Mouse (Mus musculus) urinary bladder, postnatal 14 days (tissue): ENCODE results near the gene En2.

Source experiments
- DNase-seq: peaks from one replicate; pipeline ENCODE4 v3.0.0; 2021; ENCODE audit warnings: low spot score

The En2 gene

DNA sequence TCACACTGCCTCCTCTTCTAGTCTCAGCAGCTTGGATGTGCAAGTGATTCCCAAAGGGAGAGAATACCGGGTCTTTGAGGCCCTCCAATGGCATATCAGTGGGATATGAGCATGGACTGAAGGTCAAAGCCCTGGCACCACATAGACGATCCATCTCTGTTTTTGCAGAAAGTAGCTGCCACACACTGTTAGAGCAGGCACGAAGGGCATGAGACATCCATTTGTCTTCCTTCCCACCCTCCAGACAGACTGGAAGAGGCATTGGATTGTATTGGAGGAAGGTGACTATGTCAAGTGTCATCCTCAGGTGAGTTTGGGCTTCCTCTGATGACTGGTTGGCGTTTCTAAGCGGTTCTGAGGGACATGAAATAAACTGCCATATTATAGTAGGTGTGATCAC lies 12.8 kb downstream of the En2 start:
- DNase-seq = no peak

DNA sequence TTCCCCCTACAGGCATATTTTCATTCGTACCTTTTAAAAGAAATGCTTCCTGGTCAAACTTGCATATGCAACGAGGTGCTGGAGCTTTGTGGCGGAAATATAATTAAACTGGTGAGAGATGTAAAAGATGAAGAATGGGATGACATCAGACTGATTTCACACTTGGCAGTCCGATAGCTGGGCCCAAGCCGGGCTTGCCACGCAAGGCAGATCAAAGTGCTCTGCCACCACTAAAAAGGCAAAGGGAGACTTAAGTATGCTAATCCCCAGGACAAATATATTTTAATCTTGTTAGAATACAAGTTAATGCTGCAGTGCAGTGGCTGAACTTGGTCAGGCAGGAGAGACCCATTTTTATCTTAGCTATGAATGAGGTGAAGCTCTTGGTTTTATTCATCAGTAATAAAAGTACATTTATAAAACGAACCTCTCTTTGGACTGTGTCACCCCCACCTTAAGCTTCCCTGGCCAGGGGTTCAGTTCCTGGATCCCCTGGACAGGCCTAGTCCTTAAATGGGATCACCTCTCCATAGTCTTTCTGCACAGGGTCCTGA lies 13.8 kb downstream of the En2 start:
- no peak for DNase-seq

DNA sequence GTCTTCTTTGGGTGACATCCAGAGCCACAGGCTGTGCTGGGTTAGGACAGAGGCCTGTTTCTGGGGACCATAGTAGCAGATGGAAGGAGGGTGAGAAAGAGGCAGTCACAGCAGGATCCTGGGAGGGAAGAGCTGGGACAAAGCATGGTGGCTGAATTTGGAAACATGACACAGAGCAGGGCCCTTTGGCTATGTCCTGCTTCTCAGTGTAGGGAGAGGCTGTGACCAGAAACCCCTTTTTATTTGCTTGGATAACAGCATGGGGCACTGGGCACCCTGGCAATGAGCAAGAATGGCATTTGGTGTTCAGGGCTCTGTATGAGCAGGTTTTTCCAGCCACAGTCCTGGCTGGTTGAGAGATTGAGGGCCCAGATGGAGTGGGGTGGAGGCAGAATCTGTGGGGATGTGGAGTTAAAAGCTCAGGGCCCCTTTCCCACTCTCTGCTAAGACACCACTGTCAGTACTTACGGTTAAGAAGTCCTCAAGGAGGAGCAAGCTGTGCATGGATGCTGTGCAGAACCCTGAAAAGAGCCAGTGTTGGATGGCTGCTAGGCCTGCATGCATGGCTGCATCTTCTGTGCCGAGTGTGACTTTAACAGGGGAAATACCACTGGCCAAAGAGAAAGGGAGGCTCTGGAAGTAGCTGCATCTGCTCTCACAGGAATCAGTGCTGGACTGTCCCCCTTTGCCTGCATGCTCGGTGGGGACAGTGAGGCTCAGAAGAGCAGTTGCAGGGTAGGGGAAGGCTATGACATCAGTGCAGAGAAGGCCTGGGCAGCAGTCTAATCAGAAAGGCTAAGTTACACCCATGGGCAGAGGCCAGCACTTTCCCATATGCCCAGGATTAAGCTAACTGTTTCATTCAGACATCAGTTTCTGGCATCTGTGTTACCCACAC lies 26.0 kb downstream of the En2 start:
- DNase-seq = no peak

DNA sequence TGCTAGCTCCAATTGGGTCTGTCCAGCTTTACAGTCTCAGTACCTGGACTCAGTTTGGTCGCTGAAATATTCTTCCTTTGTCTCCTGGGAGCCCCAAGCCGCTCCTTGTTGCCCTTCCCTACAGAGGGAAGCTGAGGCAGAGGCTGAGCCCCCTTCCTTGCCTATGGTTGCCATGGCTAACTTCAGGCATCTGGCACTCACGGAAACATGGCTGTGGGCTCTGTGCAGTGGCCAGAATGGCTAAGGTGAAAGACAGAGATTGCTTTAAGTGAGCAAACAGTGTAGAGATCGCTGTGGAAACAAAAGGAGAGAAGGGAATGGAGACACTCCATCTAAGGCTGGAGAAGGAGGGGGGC lies 26.6 kb downstream of the En2 start:
- no peak for DNase-seq

DNA sequence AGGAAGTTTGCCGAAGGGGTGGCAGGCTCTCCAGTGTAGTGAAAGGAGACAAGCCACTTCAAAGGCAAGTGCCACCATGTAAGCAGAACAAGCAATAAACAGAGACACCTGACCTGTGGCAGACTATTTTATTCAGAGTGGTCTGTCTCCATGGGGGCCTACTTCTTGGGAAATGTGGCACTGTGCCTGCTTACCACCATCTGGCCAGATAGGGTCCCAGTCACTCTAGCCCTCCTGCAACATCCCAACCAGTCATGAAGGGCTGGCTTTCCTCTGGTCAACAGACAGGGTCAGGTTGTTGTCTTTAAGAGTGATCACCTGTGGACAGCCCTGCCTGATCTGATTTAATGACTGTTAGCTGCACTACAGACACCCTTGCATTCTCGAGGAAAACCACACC lies 30.0 kb downstream of the En2 start:
- DNase-seq = no peak

DNA sequence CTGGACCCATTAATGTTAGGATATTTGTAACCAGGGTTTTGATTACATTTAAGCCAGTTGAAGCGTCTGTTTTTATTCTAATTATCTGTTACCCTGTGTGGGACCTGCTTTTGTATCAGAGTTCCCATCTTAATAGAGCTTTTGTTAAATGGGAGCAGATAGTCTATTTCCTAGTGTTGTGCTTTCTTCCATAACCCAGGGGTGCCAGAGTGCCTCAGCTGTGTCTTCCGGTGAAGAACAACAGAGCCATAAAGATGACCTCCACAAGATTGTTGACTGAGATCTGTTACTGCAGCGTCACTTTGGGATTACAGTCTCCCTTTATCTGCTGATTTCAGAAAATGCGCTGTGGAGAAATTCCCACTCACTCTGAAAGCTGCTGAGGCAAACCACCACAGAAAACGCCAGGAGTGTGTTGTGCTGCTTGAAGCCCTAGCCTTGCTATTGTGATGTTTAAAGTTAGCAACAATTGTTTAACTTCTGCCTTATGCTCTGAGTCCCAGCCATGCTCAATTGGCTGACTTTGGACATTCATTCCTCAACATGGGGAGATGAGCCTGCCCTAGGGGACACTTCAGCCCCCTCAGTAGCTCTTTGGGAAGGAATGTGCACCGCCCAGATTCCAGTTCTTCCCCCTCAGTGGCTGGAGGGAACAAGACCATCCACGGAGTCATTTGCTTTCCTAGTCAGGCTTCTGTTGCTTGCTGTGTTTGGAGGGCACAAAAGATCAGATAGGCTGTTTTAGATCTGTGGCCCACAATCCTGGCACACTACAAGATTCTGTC lies 33.8 kb downstream of the En2 start:
- DNase-seq = no peak

DNA sequence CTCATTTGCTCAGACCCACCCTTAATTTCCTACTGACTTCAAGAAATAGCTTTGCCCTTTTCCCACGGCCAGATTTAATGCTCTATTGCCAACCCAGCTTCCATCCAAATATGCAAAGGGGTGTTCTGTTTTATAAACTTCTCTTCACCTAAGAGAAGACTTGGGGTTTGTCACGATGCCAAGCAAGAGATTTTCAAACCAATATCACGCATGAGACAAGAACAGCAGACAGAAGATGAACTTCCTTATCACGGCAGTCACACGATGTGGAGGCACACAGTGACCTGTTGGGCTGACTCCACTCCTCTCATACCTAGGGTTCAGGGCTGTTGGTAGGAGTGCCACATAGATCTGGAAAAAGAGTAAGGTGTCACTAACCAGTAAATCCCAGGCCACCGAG lies 37.6 kb downstream of the En2 start:
- DNase-seq = no peak

DNA sequence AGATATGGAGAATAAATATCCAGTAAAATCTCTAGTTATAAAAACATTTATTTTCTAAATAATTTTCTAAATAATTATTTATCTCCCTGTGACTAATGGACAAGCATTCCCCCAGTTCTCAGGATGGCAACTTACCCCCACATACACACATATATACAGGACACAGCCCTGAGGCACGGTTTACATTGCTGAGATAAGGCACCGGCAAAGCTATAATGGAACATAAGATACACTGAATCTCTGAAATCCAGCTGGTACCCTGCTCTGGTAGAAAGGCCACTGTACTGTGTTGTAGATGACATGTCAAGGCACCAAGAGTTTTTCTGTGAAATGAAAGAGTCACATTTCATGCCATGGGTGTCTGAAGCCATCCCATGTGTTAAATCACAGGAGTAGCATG lies 39.2 kb downstream of the En2 start:
- no peak for DNase-seq

DNA sequence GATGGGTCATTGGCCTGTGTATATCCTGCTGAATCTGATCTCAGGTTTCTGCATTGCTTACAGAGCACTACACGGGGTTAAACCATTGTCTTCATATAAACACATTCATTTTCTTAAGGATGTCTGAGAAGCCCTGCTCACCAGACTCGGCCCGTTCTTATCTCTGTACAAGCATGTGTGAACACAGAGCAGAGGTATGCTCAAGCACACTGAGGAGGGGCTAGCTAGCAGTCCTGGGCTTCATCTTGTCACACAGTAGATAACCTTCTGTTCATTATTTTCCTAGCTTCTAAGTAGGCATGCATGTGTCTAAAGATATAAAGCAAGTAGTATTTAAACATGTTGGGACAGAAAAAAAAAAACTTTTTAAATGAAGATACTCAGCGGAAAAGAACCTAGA lies 41.0 kb downstream of the En2 start:
- DNase-seq = no peak

DNA sequence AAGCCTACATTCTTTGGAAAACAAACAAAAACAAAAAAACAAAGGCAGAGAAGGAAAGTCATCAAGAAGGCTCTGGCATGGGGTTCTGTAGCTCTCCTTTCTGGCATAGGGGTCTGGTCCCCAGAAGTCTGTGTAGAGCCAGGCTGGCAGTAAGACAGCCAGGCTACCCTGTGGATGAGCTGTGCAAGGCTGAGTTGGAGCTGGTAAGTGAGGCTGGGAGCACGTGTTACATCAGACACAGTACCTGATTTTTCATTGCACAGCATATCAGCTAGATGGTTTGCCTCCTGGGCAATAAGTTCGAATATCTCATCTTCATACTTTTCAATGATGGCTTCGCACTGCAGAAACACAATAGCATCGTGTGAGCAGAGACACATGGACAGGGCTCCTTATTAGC lies 41.5 kb downstream of the En2 start:
- no peak for DNase-seq

DNA sequence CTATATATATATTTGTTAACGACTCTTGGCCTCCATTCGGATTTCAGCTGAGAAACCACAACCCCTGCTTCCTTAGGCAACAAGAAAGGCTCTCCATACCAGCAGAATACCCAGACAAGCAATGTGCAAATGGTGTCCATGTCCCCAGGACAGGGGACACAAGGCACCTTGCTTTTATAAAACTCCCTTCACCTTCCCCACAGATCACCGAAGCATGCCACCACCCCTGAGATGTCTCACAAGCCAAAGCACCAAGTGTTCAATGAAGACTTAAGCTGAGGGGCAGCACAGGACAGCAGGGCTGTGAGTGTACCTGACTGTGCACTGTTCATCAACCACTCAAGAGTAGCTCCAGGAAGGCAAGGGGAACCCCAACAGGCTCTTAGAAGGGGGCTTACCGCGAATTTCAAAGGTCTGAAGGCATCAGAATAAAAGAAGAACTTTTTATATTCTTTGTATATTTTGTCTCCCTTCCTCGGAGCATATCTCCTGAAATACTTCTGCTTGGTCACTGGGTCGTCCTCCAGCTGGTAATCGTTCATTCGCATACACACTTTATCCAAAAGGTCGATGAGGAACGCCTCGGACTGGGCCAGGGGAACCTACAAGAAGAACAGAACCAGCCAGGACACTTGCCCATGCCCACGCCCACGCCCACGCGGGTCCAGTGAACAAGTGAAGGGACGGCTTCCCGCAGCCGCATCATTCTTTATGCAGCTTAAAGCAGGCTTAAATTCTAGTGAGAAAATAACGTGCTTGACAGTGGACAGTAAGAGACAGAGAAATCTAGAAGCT lies 43.4 kb downstream of the En2 start:
- no peak for DNase-seq

DNA sequence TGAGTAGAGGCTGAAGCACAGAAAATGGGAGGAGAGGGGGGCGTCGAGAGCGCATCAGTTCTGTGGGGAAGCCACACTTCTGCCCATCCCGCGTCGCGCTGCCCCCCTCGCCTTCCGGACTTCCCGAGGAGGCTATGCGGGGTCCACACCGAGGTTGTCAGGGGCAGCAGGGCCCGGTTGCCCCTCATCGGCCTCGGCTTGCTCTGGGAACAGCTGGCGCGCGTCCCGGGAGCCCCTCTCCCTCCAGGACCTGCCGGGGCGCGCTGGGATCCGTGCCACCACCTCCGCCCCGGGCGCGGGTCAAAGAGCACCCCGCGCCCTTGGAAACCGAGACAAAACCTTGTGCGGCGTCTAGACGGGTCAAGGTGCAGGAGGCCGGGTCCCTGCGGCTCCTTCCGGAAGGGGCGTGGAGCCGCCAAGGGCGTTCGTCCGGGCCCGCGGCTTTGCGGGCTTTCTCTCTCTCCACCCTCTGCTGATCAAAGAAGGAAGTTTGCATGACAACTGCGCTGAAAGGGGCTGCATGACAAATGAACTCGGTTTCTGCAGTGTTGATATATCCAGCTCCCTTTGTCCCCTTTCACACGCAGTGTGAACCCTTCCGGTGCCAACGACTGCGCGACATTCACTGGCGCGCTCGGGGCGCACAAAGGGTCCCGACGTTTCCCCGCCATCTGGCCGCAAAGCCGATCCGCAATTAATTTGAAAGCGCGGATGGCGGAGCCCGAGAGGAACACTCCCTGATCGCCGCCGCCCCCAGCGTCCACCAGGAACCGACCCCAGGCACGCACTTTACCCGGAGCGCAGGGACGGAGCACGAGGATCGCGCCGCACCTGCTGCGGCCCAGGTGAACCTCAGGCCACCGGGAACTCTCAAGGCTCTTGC lies 44.3 kb downstream of the En2 start:
- DNase-seq = no peak

DNA sequence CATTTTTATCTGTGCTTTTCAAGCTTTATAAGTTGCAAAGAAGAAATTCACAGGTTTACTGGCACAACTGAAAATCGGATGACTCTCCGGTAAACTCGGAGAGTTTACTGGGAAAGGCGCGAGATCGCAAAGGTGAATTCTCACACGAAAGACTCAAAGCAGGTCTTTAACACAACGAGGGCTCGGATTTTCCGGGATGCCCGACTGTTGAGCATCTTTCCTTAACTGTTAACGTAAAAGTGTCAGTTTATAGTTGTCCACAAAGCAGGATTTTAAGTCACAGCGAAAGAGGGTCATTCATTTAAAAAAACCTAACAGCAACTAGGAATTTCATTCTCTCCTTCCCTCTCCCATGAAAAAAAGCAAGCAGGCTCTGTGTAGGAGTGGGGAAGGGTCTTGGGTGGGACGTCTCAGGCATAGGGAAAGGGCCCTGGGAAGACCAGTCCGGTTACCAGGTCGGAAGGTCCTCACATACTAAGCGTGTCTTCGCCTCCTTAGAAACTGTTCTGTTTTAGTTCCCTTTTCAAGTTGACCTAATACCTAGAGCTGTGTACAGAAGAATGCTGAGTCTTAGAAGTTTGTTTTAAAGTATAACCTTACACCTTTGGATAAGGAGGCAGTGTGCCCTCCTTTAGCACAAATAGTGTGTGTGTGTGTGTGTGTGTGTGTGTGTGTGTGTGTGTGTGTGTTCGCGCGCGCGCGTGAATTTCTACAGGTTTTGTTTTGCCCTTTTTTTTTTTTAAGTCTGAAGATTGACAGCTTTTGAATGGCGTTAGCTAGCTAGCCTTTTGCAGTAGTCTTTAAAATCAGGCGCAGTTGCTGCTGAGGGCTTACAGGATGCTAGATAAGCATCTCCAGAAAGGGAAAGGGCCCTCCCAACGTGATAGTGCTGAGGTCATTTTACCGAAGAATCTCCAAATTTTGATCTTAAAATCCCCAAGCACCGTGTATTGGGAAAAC lies 45.4 kb downstream of the En2 start:
- DNase-seq = no peak

DNA sequence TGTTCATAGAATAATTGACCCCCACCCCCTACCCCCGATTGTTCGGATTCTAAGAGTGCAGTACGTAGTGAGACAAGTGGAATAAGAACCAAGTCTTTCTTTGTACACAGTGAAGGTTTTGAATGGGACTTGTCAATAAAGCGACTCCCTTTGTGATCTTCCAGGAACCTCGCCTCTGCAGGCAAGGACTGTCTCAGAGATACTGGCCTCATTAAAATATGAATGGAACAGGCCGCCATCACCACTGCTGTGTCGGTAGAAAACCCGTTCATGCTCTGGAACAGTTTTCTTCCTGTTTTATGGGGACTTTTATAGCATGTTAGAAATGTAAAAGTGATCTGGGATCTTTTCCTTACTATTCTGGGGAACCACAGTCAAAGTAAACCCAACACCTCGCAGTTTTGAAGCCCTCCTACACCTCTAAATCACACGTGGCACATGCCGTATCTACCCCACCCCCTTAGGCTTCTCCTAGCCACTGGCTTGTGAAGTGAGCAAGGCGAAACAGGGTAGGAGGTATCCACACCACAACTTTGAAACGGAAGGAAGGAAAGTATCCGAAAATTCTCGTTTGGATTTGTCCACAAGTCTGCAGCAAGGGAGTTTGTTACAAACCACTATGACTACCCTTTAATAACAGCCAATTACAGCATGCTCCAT lies 46.3 kb downstream of the En2 start:
- DNase-seq = no peak

DNA sequence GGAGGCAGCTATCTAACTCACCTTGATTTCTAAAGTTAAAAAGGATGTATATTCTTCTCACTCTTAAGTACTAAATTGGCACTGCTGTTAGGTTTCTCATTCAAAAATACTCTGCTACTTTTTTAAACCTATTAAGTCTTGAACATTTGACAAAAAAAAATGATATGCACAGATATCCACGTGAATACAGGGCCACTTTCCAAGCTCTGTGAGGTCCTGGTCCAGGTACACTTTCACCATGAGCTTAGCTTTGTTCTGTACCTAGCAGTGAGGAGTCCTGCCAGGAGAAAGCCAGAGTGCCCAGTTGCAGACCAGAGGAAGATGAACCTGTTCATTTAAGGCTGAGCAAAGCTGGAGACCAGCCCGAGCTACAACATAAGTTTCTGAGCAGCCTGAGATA lies 47.9 kb downstream of the En2 start:
- no peak for DNase-seq

DNA sequence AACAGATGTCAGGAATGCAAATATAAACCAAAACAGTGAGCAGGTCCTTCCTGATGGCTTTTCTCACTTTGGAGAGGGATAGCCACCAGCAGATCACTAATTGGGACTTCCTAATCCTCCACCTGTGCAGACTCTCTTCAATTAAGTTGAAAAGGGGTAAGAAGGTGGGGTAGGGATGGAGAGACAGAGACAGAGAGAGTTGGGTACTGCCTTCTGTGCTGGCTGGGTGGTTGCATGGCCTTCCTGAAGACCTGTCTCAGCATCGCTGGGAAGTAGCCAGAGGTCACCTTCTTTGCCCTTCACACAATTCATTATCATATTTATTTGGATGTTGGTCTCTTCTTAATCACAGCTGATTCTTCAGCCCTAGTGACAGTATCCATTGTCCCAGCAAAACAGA lies 54.1 kb downstream of the En2 start:
- no peak for DNase-seq
